Mouse (Mus musculus): ENCODE results near the gene Zbtb41. TPM values are rescaled to one million over a fixed set of nuclear protein-coding genes. Genes with fewer than 3 reads are reported as not detected.
A peak's percentile ranks its signal among the peaks of the same experiment; 100 is the strongest.
"Not testable (repeated sequence)": the region's sequence is repeated elsewhere in the genome, so short reads cannot be mapped to it uniquely, and the experiment has no call there.

The Zbtb41 gene
- polyA plus RNA-seq, 1 experiment from 2014 or later: 5.3 TPM

- H3K27ac ChIP-seq: peak overlapping the region; percentile 86
- H3K27me3 ChIP-seq (replicated peaks): no peaks in the 10 kb centered on the region
- 0 out of 2 replicates have a peak, but pooled peaks cover 8% of the 10 kb centered on the region for H3K36me3 ChIP-seq
- 4% methylated on average over 8 of the region's 8 CpGs for WGBS (ENCODE audit: insufficient replicate concordance)
- H3K4me1 ChIP-seq: peaks cover 36% of the 10 kb centered on the region
- no peaks in the 10 kb centered on the region for H3K9me3 ChIP-seq (replicated peaks)
- peak; percentile 43 for ATAC-seq
- H3K4me3 ChIP-seq: peak overlapping the region; percentile 87
- peak overlapping the region; percentile 85 for H3K4me2 ChIP-seq
- peak overlapping the region; percentile 94 for H3K9ac ChIP-seq
These were observed 590 bp upstream of the Zbtb41 start for GRCm38 (mm10) chr1:139421521-139421874.

DNA sequence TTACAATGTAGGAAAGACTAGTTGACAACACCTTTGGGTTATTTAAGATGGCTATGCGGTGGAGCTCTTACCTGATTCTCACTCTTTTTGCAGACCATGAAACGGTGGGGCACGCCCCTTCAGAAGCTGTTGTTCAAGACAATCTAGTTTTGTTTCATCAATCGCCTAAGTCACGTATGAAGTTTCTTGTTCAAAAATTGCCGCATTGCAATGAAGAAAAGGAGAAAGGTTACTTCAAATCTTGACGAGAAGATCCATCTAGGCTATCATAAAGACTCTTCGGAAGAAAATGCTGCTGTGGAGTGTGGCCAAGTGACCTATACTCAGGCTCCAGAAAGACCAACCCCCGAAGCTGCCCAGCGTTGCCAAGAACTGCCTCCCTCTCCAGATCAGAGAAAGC, 853 bp downstream of the Zbtb41 start:
- peak overlapping the region; percentile 94 for H3K9ac ChIP-seq
- peak overlapping the region; percentile 86; the same call in 1 of the 2 replicates for H3K27ac ChIP-seq
- H3K4me3 ChIP-seq: peak overlapping the region; percentile 87
- peaks cover 39% of the 10 kb centered on the region for H3K4me1 ChIP-seq
- H3K36me3 ChIP-seq: peaks cover 12% of the 10 kb centered on the region
- no peaks in the 10 kb centered on the region for H3K27me3 ChIP-seq (replicated peaks)
- ATAC-seq: no peak
- H3K4me2 ChIP-seq: peak overlapping the region; percentile 85
- H3K9me3 ChIP-seq (replicated peaks): no peaks in the 10 kb centered on the region
- WGBS (ENCODE audit: insufficient replicate concordance): 25% methylated on average over 10 of the region's 10 CpGs

DNA sequence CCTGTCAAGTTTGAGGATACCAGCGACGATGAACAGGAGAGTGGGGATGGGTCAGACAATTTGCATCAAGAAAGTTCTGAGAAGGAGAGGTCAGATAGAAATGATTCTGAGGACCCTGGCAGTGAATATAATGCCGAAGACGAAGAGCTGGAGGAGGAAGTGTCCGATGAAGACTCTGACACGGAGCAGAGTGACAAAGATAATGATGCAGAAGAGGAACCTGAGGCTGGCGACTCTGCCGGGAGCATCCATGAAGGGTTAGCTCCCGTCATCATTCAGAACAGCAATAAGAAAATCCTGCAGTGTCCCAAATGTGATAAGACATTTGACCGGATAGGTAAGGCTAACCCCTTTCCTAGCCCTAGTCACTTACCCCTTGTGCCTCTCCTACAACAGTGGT, 1.8 kb downstream of the Zbtb41 start:
- Histone ChIP-seq H3K4me1 (peaks cover 39% of the 10 kb centered on the region), H3K9ac (peak overlapping the region; percentile 94), H3K4me3 (peak overlapping the region; percentile 87), H3K9me3 (replicated peaks) (no peaks in the 10 kb centered on the region), H3K36me3 (peaks cover 14% of the 10 kb centered on the region), H3K27ac (no peak overlapping the region), H3K4me2 (peak overlapping the region; percentile 85), H3K27me3 (replicated peaks) (no peaks in the 10 kb centered on the region)
- ATAC-seq: no peak
- WGBS (ENCODE audit: insufficient replicate concordance): 29% methylated on average over 10 of the region's 10 CpGs

GRCm38 (mm10) chr1:139425006-139425405, 2.9 kb downstream of the Zbtb41 start:
- peaks cover 39% of the 10 kb centered on the region for H3K4me1 ChIP-seq
- no peak overlapping the region for H3K27ac ChIP-seq
- ATAC-seq: no peak
- peak overlapping the region; percentile 28 for H3K4me3 ChIP-seq
- H3K36me3 ChIP-seq: peaks cover 23% of the 10 kb centered on the region
- H3K9ac ChIP-seq: peak overlapping the region; percentile 25; the same call in 1 of the 2 replicates
- WGBS (ENCODE audit: insufficient replicate concordance): 66% methylated on average over 3 of the region's 3 CpGs
- H3K27me3 ChIP-seq (replicated peaks): no peaks in the 10 kb centered on the region
- H3K9me3 ChIP-seq (replicated peaks): no peaks in the 10 kb centered on the region
- peak overlapping the region; percentile 54 for H3K4me2 ChIP-seq

DNA sequence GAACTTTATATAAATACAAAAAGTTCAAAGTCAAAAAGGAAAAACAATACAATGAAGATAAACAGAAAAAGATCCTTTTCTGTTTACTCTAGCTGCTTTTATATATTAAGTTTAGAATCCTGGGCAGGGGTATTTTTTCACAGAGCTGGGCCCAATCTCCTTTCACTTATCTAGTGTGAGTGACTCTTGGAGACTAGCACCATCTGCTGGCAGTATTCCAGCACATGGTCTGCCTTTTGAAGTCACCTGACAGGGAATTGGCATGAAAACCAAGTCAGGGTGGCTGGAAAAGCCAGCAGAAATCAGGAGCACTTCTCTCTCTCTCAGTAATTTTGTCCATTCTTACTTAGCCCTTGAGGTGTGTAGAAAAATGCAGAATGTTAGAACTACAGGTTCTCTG, 16.3 kb downstream of the Zbtb41 start:
- ATAC-seq: peak; percentile 65; the same call in 1 of the 2 replicates
- Histone ChIP-seq H3K27ac (no peak overlapping the region), H3K9me3 (replicated peaks) (no peaks in the 10 kb centered on the region), H3K4me3 (no peak overlapping the region), H3K27me3 (replicated peaks) (no peaks in the 10 kb centered on the region), H3K4me1 (no peaks in the 10 kb centered on the region), H3K4me2 (no peak overlapping the region), H3K9ac (no peak overlapping the region), H3K36me3 (peaks cover 58% of the 10 kb centered on the region)

DNA sequence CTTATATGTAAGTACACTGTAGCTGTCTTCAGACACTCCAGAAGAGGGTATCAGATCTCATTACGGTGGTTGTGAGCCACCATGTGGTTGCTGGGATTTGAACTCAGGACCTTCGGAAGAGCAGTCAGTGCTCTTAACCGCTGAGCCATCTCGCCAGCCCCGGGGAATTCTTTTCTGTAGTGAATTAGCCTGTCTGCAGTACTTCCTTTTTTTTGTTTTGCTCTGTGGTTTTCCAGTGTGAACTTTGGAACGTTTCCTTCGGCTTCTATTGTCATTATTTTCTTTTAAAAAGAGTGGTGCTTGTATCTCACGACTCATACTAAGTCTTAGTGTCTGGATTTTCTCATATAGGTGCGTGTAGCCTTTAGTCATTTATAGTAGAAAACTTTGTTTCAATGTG, 21.0 kb downstream of the Zbtb41 start:
- H3K27me3 ChIP-seq (replicated peaks); H3K9ac ChIP-seq; H3K4me3 ChIP-seq; H3K4me2 ChIP-seq; H3K4me1 ChIP-seq; H3K9me3 ChIP-seq (replicated peaks); H3K27ac ChIP-seq; ATAC-seq: not testable (repeated sequence)
- 60% methylated on average over 9 of the region's 9 CpGs for WGBS (ENCODE audit: insufficient replicate concordance)
- peaks cover 43% of the 10 kb centered on the region for H3K36me3 ChIP-seq

DNA sequence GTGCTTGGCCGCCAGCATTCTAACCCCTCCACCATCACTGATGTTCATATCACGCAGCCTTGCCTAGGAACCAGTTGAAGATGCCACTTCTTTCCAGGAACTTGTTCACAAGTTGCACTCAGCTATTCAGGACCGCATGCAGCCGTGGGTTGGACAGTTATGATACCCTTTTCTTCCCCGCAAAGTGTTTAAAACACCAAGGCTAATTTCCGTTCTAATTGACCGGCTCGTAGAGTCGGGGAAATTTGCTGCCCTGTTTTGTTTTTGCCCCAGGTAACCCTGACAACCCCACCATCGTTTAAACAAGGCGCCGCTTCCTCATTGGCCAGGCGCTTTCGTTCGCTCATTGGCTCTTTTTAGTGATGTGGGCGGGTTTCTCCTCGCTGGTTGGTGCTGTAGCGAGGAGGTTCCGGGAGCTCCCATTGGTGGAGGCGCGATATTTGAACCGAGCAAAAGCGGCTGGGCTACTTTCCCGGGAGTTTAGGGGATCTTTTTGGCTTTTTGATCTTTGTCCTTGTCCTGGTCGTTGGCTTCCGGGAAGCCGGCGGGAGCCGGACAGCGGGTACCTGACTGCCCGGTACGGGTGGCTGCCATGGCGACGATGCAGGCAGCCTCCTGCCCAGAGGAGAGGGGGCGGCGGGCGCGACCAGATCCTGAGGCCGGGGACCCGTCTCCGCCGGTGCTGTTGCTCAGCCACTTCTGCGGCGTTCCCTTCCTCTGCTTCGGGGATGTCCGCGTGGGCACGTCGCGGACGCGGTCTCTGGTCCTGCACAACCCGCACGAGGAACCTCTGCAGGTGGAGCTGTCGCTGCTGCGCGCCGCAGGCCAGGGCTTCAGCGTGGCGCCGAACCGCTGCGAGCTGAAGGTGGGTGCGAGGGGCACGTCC, 32.5 kb downstream of the Zbtb41 start, which contains the start of gene Aspm:
TSS of gene Aspm (plus strand) at position 433 of the 886 bp plus-strand sequence.
- Histone ChIP-seq H3K36me3 (peaks cover 28% of the 10 kb centered on the region), H3K4me1 (peaks cover 33% of the 10 kb centered on the region), H3K27ac (peak within 1 kb of the TSS; percentile 92), H3K4me3 (peak within 1 kb of the TSS; percentile 93), H3K27me3 (replicated peaks) (no peaks in the 10 kb centered on the region), H3K9me3 (replicated peaks) (no peaks in the 10 kb centered on the region), H3K9ac (peak within 1 kb of the TSS; percentile 91), H3K4me2 (peak within 1 kb of the TSS; percentile 75)
- ATAC-seq: peak; percentile 97
- under 1% methylated on average over 63 of the region's 65 CpGs for WGBS (ENCODE audit: insufficient replicate concordance)

DNA sequence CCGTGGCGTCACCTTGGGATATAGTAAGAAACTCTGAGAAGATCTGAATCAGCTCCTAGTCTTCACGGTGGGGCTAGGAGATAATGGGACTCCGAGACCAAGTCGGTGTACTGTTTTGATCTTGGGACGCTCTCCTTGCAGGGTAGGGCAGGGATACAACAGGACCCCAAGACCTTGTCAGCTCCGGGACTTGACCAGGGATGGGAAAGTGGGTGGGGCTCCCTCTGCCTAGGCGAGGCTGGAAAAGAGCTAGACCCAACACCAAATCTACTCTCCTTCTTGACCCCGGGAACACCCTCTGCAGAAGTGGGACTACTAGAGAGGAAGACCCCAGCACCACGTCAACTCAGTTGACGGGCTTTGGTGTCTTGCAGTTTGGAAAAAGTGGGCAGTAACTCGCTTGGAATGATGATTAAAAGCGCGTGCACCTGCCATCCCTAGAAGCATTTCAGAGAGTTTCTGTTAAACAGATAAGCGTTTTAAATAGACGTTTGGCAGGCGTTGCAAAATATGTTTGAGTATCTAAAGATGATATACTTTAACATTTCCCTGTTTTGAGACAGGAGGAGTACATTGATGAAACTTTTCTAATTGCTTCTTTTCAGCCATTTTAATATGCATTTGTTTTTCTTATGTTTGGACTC, 33.3 kb downstream of the Zbtb41 start:
- Histone ChIP-seq H3K27ac (peak overlapping the region; percentile 92), H3K9ac (peak overlapping the region; percentile 91), H3K36me3 (peaks cover 33% of the 10 kb centered on the region), H3K9me3 (replicated peaks) (no peaks in the 10 kb centered on the region), H3K27me3 (replicated peaks) (no peaks in the 10 kb centered on the region), H3K4me1 (peaks cover 34% of the 10 kb centered on the region), H3K4me3 (peak overlapping the region; percentile 93), H3K4me2 (peak overlapping the region; percentile 75)
- WGBS (ENCODE audit: insufficient replicate concordance): 1% methylated on average over 17 of the region's 17 CpGs
- ATAC-seq: peak; percentile 65

GRCm38 (mm10) chr1:139460807-139461206, 38.7 kb downstream of the Zbtb41 start:
- H3K9ac ChIP-seq: peak overlapping the region; percentile 39; the same call in 1 of the 2 replicates
- ATAC-seq: no peak
- no peaks in the 10 kb centered on the region for H3K27me3 ChIP-seq (replicated peaks)
- H3K36me3 ChIP-seq: peaks cover 84% of the 10 kb centered on the region
- H3K4me2 ChIP-seq: peak overlapping the region; percentile 22; the same call in 1 of the 2 replicates
- H3K4me1 ChIP-seq: peaks cover 41% of the 10 kb centered on the region
- H3K4me3 ChIP-seq: no peak overlapping the region; the same call in 1 of the 2 replicates
- H3K27ac ChIP-seq: no peak overlapping the region
- H3K9me3 ChIP-seq (replicated peaks): no peaks in the 10 kb centered on the region
- 70% methylated on average over 5 of the region's 5 CpGs for WGBS (ENCODE audit: insufficient replicate concordance)

DNA sequence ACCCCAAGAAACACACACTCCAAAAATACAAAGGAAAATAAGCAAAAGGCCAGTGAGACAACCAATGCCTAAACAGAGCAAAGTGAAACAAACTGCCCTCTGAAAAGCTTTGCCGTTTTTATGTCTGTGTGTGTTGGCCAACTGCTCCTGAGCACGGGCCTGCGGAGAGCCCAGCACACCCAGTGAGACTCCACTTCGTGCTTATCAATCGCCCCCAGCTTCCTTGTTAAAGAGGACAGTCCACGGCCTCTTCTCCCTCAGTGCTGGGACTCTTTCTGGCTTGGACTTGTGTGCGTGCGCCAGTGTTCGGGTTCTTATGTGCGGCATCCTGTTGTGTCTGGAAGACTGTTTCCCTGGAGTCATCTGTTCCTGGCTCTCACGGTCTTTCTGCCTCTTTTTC, 43.8 kb downstream of the Zbtb41 start:
- Histone ChIP-seq H3K36me3 (peaks cover 86% of the 10 kb centered on the region), H3K9me3 (replicated peaks) (no peaks in the 10 kb centered on the region), H3K4me3 (no peak overlapping the region), H3K27me3 (replicated peaks) (no peaks in the 10 kb centered on the region), H3K4me2 (peak overlapping the region; percentile 49), H3K27ac (peak overlapping the region; percentile 48; the same call in 1 of the 2 replicates), H3K4me1 (peaks cover 15% of the 10 kb centered on the region), H3K9ac (peak overlapping the region; percentile 28)
- 53% methylated on average over 11 of the region's 11 CpGs for WGBS (ENCODE audit: insufficient replicate concordance)
- ATAC-seq: peak; percentile 94

GRCm38 (mm10) chr1:139478898-139479297, 56.8 kb downstream of the Zbtb41 start:
- H3K27ac ChIP-seq: no peak overlapping the region
- no peaks in the 10 kb centered on the region for H3K4me1 ChIP-seq
- peaks cover 96% of the 10 kb centered on the region for H3K36me3 ChIP-seq
- H3K27me3 ChIP-seq (replicated peaks): no peaks in the 10 kb centered on the region
- no peak overlapping the region for H3K9ac ChIP-seq
- no peak overlapping the region for H3K4me3 ChIP-seq
- WGBS (ENCODE audit: insufficient replicate concordance): 94% methylated on average over 11 of the region's 11 CpGs
- no peaks in the 10 kb centered on the region for H3K9me3 ChIP-seq (replicated peaks)
- H3K4me2 ChIP-seq: no peak overlapping the region
- no peak for ATAC-seq

- no peak for ATAC-seq
- Histone ChIP-seq H3K27ac (no peak overlapping the region), H3K36me3 (peaks cover 96% of the 10 kb centered on the region), H3K4me2 (no peak overlapping the region), H3K27me3 (replicated peaks) (no peaks in the 10 kb centered on the region), H3K9me3 (replicated peaks) (no peaks in the 10 kb centered on the region), H3K4me1 (no peaks in the 10 kb centered on the region), H3K9ac (no peak overlapping the region), H3K4me3 (no peak overlapping the region)
- WGBS (ENCODE audit: insufficient replicate concordance): 90% methylated on average over 8 of the region's 8 CpGs
These were observed 58.2 kb downstream of the Zbtb41 start for GRCm38 (mm10) chr1:139480246-139480645.

All from liver, embryonic 12.5 days (tissue).